Mouse (Mus musculus): ENCODE measurements around the gene Zfp691. TPM values are rescaled to one million over a fixed set of nuclear protein-coding genes. Genes with fewer than 3 reads are reported as not detected.
A peak's percentile ranks its signal among the peaks of the same experiment; 100 is the strongest.

Gene Zfp691
- polyA plus RNA-seq, 1 experiment from 2014 or later, result 7.4 TPM

- WGBS, result 89% methylated on average over 13 of the region's 13 CpGs
- peaks cover 9% of the 10 kb centered on the region for H3K4me1 ChIP-seq (replicated peaks)
- H3K4me2 ChIP-seq, result no peak overlapping the region
- no peak overlapping the region for H3K4me3 ChIP-seq
- no peak for ATAC-seq (ENCODE audit: low FRiP score)
- H3K9me3 ChIP-seq, result no peaks in the 10 kb centered on the region
- no peaks in the 10 kb centered on the region for H3K27me3 ChIP-seq
- no peak overlapping the region for H3K9ac ChIP-seq
- H3K27ac ChIP-seq, result no peak overlapping the region
- H3K36me3 ChIP-seq, result peaks cover 54% of the 10 kb centered on the region
Measured at GRCm38 (mm10) chr4:119133306-119133705, 40.7 kb downstream of the Zfp691 start.

- Histone ChIP-seq H3K4me2 (no peak overlapping the region), H3K4me1 (replicated peaks) (no peaks in the 10 kb centered on the region; the same call in 1 of the 2 replicates), H3K27me3 (no peaks in the 10 kb centered on the region), H3K9ac (no peak overlapping the region), H3K9me3 (no peaks in the 10 kb centered on the region), H3K27ac (no peak overlapping the region), H3K4me3 (no peak overlapping the region), H3K36me3 (peaks cover 48% of the 10 kb centered on the region)
- WGBS, result 82% methylated on average over 8 of the region's 8 CpGs
- no peak for ATAC-seq (ENCODE audit: low FRiP score)
Measured at GRCm38 (mm10) chr4:119131189-119131910, 42.6 kb downstream of the Zfp691 start.

GRCm38 (mm10) chr4:119129096-119129495 lies 44.9 kb downstream of the Zfp691 start:
- no peak overlapping the region for H3K9ac ChIP-seq

GRCm38 (mm10) chr4:119128547-119128946 lies 45.4 kb downstream of the Zfp691 start:
- Histone ChIP-seq H3K9ac (no peak overlapping the region), H3K36me3 (peaks cover 20% of the 10 kb centered on the region)

More at GRCm38 (mm10) chr4:119129096-119129495, 44.9 kb downstream of the Zfp691 start:
- ATAC-seq (ENCODE audit: low FRiP score), result no peak
- 82% methylated on average over 1 of the region's 1 CpGs for WGBS
- no peaks in the 10 kb centered on the region; the same call in 1 of the 2 replicates for H3K4me1 ChIP-seq (replicated peaks)
- H3K27ac ChIP-seq, result no peak overlapping the region
- H3K36me3 ChIP-seq, result peaks cover 26% of the 10 kb centered on the region
- H3K4me2 ChIP-seq, result no peak overlapping the region
- H3K4me3 ChIP-seq, result no peak overlapping the region
- H3K27me3 ChIP-seq, result no peaks in the 10 kb centered on the region
- no peaks in the 10 kb centered on the region for H3K9me3 ChIP-seq

GRCm38 (mm10) chr4:119127229-119127628 lies 46.8 kb downstream of the Zfp691 start:
- H3K27ac ChIP-seq, result no peak overlapping the region
- 0 out of 2 replicates have a peak overlapping the region, but pooled peaks have one; percentile 35 for H3K9ac ChIP-seq
- no peak for ATAC-seq (ENCODE audit: low FRiP score)
- no peaks in the 10 kb centered on the region for H3K27me3 ChIP-seq
- no peak overlapping the region for H3K4me3 ChIP-seq
- WGBS, result 83% methylated on average over 6 of the region's 6 CpGs
- no peak overlapping the region for H3K4me2 ChIP-seq
- H3K4me1 ChIP-seq (replicated peaks), result no peaks in the 10 kb centered on the region; the same call in 1 of the 2 replicates
- peaks cover 10% of the 10 kb centered on the region for H3K36me3 ChIP-seq
- no peaks in the 10 kb centered on the region for H3K9me3 ChIP-seq

More at GRCm38 (mm10) chr4:119128547-119128946, 45.4 kb downstream of the Zfp691 start:
- no peaks in the 10 kb centered on the region for H3K27me3 ChIP-seq
- no peak overlapping the region for H3K4me2 ChIP-seq
- H3K4me1 ChIP-seq (replicated peaks), result no peaks in the 10 kb centered on the region; the same call in 1 of the 2 replicates
- no peaks in the 10 kb centered on the region for H3K9me3 ChIP-seq
- H3K27ac ChIP-seq, result no peak overlapping the region
- 87% methylated on average over 7 of the region's 7 CpGs for whole genome bisulfite sequencing
- ATAC-seq (ENCODE audit: low FRiP score), result no peak
- H3K4me3 ChIP-seq, result no peak overlapping the region

- H3K27me3 ChIP-seq, result no peaks in the 10 kb centered on the region
- H3K9me3 ChIP-seq, result no peaks in the 10 kb centered on the region
- no peak overlapping the region for H3K9ac ChIP-seq
- H3K4me1 ChIP-seq (replicated peaks), result peaks cover 6% of the 10 kb centered on the region; the same call in 1 of the 2 replicates
- 82% methylated on average over 9 of the region's 9 CpGs for WGBS
- H3K4me2 ChIP-seq, result no peak overlapping the region
- no peak overlapping the region for H3K4me3 ChIP-seq
- H3K36me3 ChIP-seq, result peaks cover 9% of the 10 kb centered on the region; the same call in 1 of the 2 replicates
- H3K27ac ChIP-seq, result no peak overlapping the region
- ATAC-seq (ENCODE audit: low FRiP score), result no peak
Measured at GRCm38 (mm10) chr4:119125577-119126270, 48.3 kb downstream of the Zfp691 start.

GRCm38 (mm10) chr4:119124771-119125273 lies 49.2 kb downstream of the Zfp691 start:
- Histone ChIP-seq H3K4me1 (replicated peaks) (peaks cover 6% of the 10 kb centered on the region; the same call in 1 of the 2 replicates), H3K9me3 (no peaks in the 10 kb centered on the region), H3K4me3 (no peak overlapping the region), H3K36me3 (peaks cover 15% of the 10 kb centered on the region; the same call in 1 of the 2 replicates), H3K27me3 (no peaks in the 10 kb centered on the region), H3K9ac (no peak overlapping the region), H3K27ac (no peak overlapping the region), H3K4me2 (no peak overlapping the region)
- ATAC-seq (ENCODE audit: low FRiP score), result no peak
- 79% methylated on average over 2 of the region's 2 CpGs for WGBS

- peaks cover 15% of the 10 kb centered on the region; the same call in 1 of the 2 replicates for H3K36me3 ChIP-seq
- no peak overlapping the region for H3K9ac ChIP-seq
- 51% methylated on average over 4 of the region's 4 CpGs for WGBS
- no peak overlapping the region for H3K4me3 ChIP-seq
- H3K27me3 ChIP-seq, result no peaks in the 10 kb centered on the region
- no peak for ATAC-seq (ENCODE audit: low FRiP score)
- no peak overlapping the region for H3K27ac ChIP-seq
- H3K4me2 ChIP-seq, result no peak overlapping the region
- H3K9me3 ChIP-seq, result no peaks in the 10 kb centered on the region
- H3K4me1 ChIP-seq (replicated peaks), result peaks cover 16% of the 10 kb centered on the region; the same call in 1 of the 2 replicates
Measured at GRCm38 (mm10) chr4:119121249-119121648, 52.7 kb downstream of the Zfp691 start.

GRCm38 (mm10) chr4:119120095-119120494 lies 53.9 kb downstream of the Zfp691 start:
- Histone ChIP-seq H3K36me3 (peaks cover 15% of the 10 kb centered on the region; the same call in 1 of the 2 replicates), H3K9me3 (no peaks in the 10 kb centered on the region), H3K9ac (no peak overlapping the region), H3K4me3 (no peak overlapping the region), H3K4me1 (replicated peaks) (peaks cover 23% of the 10 kb centered on the region), H3K27me3 (no peaks in the 10 kb centered on the region), H3K4me2 (no peak overlapping the region), H3K27ac (no peak overlapping the region)
- WGBS, result 91% methylated on average over 6 of the region's 6 CpGs
- ATAC-seq (ENCODE audit: low FRiP score), result no peak

MicroRNAs encoded within 50 kb of the gene (microRNA counts, 519-probe panel; counts per million panel counts)
- microRNA mmu-miR-1957, result 51.3 counts per million

Small RNAs within 50 kb of the gene (microRNA-seq; reads per million reads assigned to microRNA genes)
- not detected for gene Mir1957a

Other genes starting within 250 kb of the Zfp691 start
- gene Olfr1328, start 235.6 kb downstream of the Zfp691 start, polyA plus RNA-seq (2015; fragmentation: Nextera tagmentation; extraction: Ambion mirVana), result not detected in 2 replicates
- gene Lao1, start 212.6 kb downstream of the Zfp691 start, polyA plus RNA-seq (2015; fragmentation: Nextera tagmentation; extraction: Ambion mirVana), result not detected in 2 replicates
- gene Slc2a1, start 65.5 kb downstream of the Zfp691 start, polyA plus RNA-seq (2015; fragmentation: Nextera tagmentation; extraction: Ambion mirVana), result 94.4 and 96.5 TPM in 2 replicates
- gene Ermap, start 15.8 kb upstream of the Zfp691 start, polyA plus RNA-seq (2015; fragmentation: Nextera tagmentation; extraction: Ambion mirVana), result 1.1 and 1.2 TPM in 2 replicates
- gene Svbp, start 21.1 kb upstream of the Zfp691 start, polyA plus RNA-seq (2015; fragmentation: Nextera tagmentation; extraction: Ambion mirVana), result 244 and 245 TPM in 2 replicates
- 0.39 and 0.43 TPM in 2 replicates for gene Tmem269, start 44.0 kb upstream of the Zfp691 start, polyA plus RNA-seq (2015; fragmentation: Nextera tagmentation; extraction: Ambion mirVana)
- gene AU022252, start 58.5 kb upstream of the Zfp691 start, polyA plus RNA-seq (2015; fragmentation: Nextera tagmentation; extraction: Ambion mirVana), result 32.5 and 33.4 TPM in 2 replicates
- 12.2 and 13.2 TPM in 2 replicates for gene P3h1, start 58.7 kb upstream of the Zfp691 start, polyA plus RNA-seq (2015; fragmentation: Nextera tagmentation; extraction: Ambion mirVana)
- gene Cldn19, start 81.2 kb upstream of the Zfp691 start, polyA plus RNA-seq (2015; fragmentation: Nextera tagmentation; extraction: Ambion mirVana), result 0.76 and 1.3 TPM in 2 replicates
- gene Ybx1, start 120.4 kb upstream of the Zfp691 start, polyA plus RNA-seq (2015; fragmentation: Nextera tagmentation; extraction: Ambion mirVana), result 817 and 857 TPM in 2 replicates
- gene Ppih, start 146.4 kb upstream of the Zfp691 start, polyA plus RNA-seq (2015; fragmentation: Nextera tagmentation; extraction: Ambion mirVana), result 60.2 and 63.4 TPM in 2 replicates
- gene Ccdc30, start 241.3 kb upstream of the Zfp691 start, polyA plus RNA-seq (2015; fragmentation: Nextera tagmentation; extraction: Ambion mirVana), result 18.4 and 20.2 TPM in 2 replicates
- 21.5 and 21.8 TPM in 2 replicates for gene Ppcs, start 248.2 kb upstream of the Zfp691 start, polyA plus RNA-seq (2015; fragmentation: Nextera tagmentation; extraction: Ambion mirVana)
- gene Zmynd12, start 248.6 kb upstream of the Zfp691 start, polyA plus RNA-seq (2015; fragmentation: Nextera tagmentation; extraction: Ambion mirVana), result 0.40 and 0.44 TPM in 2 replicates

Data from hindbrain, embryonic 13.5 days (tissue).